Mouse (Mus musculus) embryonic stem cell, embryonic (primary cell): Measurements from ENCODE around the gene Sptssa.
"Not testable (repeated sequence)": the region's sequence is repeated elsewhere in the genome, so short reads cannot be mapped to it uniquely, and the experiment has no call there.

Experiments
- CTCF ChIA-PET, 4 experiments: fragments of 300-600 bp in 2 of 4; fragments of 350-600 bp in 2 of 4; sonication (Branson Sonifier 250); formaldehyde crosslinking; loops; one replicate each; lab custom pipeline; 2022; ENCODE audit warnings: inconsistent platforms in 2 of 4; lab: Charles Lee
- POLR2A ChIA-PET, 4 experiments: fragments of 300-600 bp in 2 of 4; fragments of 350-600 bp in 2 of 4; sonication (Branson Sonifier 250); formaldehyde crosslinking; loops; one replicate each; lab custom pipeline; 2022; ENCODE audit warnings: antibody characterized with exemption in 4 of 4, inconsistent platforms in 1 of 4; lab: Charles Lee

The Sptssa gene

GRCm38 (mm10) chr12:54656396-54657171, at the start of gene Sptssa:
Gene Sptssa (minus strand): TSS chr12:54656573.
- ChIA-PET CTCF (interaction anchor here in 2 of 4 experiments (0.9 to 1.1 kb wide), 3 partner anchors 11 to 19 kb away, joined by 3 to 4 read pairs (median 3); no protein-coding TSS in a partner anchor), POLR2A (interaction anchor here (0.5 to 5.8 kb wide), 32 partner anchors 9 to 455 kb away, joined by 3 to 53 read pairs (median 4); partner anchors contain the start of gene Eapp (in 3 of the 4))

- POLR2A ChIA-PET, result interaction anchor here in 3 of 4 experiments (0.8 to 4.7 kb wide), 11 partner anchors 13 to 383 kb away, joined by 3 to 44 read pairs (median 3); no protein-coding TSS in a partner anchor
- CTCF ChIA-PET, result interaction anchor here in 1 of 4 experiments (0.6 kb wide), 1 partner anchor 508 kb away, joined by 3 read pairs; no protein-coding TSS in a partner anchor
Measured at GRCm38 (mm10) chr12:54699394-54699793, 43.0 kb upstream of the Sptssa start.

GRCm38 (mm10) chr12:54697791-54698250, 41.4 kb upstream of the Sptssa start:
- CTCF ChIA-PET, result no interaction called here
- POLR2A ChIA-PET, result interaction anchor here (0.6 to 5.6 kb wide), 19 partner anchors 11 to 697 kb away, joined by 3 to 53 read pairs (median 4); partner anchors contain the start of genes Sptssa (in 2 of the 4), 2700097O09Rik (in 1 of the 4), Cfl2 (in 1 of the 4) and Srp54a (in 1 of the 4)

GRCm38 (mm10) chr12:54697003-54697597, 40.7 kb upstream of the Sptssa start:
- POLR2A ChIA-PET, result interaction anchor here (0.6 to 5.6 kb wide), 41 partner anchors 10 to 1846 kb away, joined by 3 to 53 read pairs (median 4); partner anchors contain the start of genes Sptssa (in 2 of the 4), Cfl2 (in 1 of the 4) and Gm20403 (in 1 of the 4)

GRCm38 (mm10) chr12:54696242-54697002, 40.0 kb upstream of the Sptssa start:
- CTCF ChIA-PET, result interaction anchor here in 3 of 4 experiments (0.6 to 1.0 kb wide), 4 partner anchors 21 to 267 kb away, joined by 3 to 4 read pairs (median 3); no protein-coding TSS in a partner anchor
- POLR2A ChIA-PET, result interaction anchor here (0.5 to 5.6 kb wide), 81 partner anchors 9 to 1845 kb away, joined by 3 to 53 read pairs (median 4); partner anchors contain the start of genes Sptssa (in 3 of the 4), Brms1l (in 1 of the 4), Cfl2 (in 1 of the 4) and Egln3 (in 1 of the 4)

More at GRCm38 (mm10) chr12:54697003-54697597, 40.7 kb upstream of the Sptssa start:
- CTCF ChIA-PET, result no interaction called here

GRCm38 (mm10) chr12:54695511-54696241, 39.3 kb upstream of the Sptssa start, which contains the start of gene Eapp:
Gene Eapp (minus strand): TSS chr12:54695897.
- ChIA-PET CTCF (interaction anchor here in 3 of 4 experiments (0.6 to 1.0 kb wide), 4 partner anchors 20 to 268 kb away, joined by 3 to 4 read pairs (median 3); no protein-coding TSS in a partner anchor), POLR2A (interaction anchor here (0.5 to 5.6 kb wide), 55 partner anchors 9 to 1804 kb away, joined by 3 to 53 read pairs (median 4); partner anchors contain the start of genes Sptssa (in 3 of the 4), Brms1l (in 1 of the 4), Cfl2 (in 1 of the 4) and Egln3 (in 1 of the 4))

- POLR2A ChIA-PET, result interaction anchor here in 3 of 4 experiments (0.5 to 5.6 kb wide), 33 partner anchors 8 to 676 kb away, joined by 3 to 53 read pairs (median 4); partner anchors contain the start of genes Sptssa (in 3 of the 3) and Egln3 (in 1 of the 3)
Measured at GRCm38 (mm10) chr12:54694847-54695510, 38.6 kb upstream of the Sptssa start.

GRCm38 (mm10) chr12:54689082-54689481, 32.7 kb upstream of the Sptssa start:
- ChIA-PET POLR2A (interaction anchor here in 1 of 4 experiments (0.8 kb wide), 1 partner anchor 34 kb away, joined by 3 read pairs; no protein-coding TSS in a partner anchor), CTCF (no interaction called here)

More at GRCm38 (mm10) chr12:54694847-54695510, 38.6 kb upstream of the Sptssa start:
- CTCF ChIA-PET, result no interaction called here

- ChIA-PET CTCF (interaction anchor here in 2 of 4 experiments (0.5 to 1.1 kb wide), 6 partner anchors 9 to 521 kb away, joined by 3 to 6 read pairs (median 4); no protein-coding TSS in a partner anchor), POLR2A (interaction anchor here in 3 of 4 experiments (0.6 to 1.2 kb wide), 6 partner anchors 12 to 37 kb away, joined by 3 to 8 read pairs (median 4); partner anchors contain the start of gene Eapp (in 2 of the 3))
Measured at GRCm38 (mm10) chr12:54683182-54683581, 26.8 kb upstream of the Sptssa start.

- CTCF ChIA-PET, result interaction anchor here in 1 of 4 experiments (0.6 kb wide), 1 partner anchor 1118 kb away, joined by 3 read pairs; no protein-coding TSS in a partner anchor
- POLR2A ChIA-PET, result interaction anchor here in 3 of 4 experiments (0.6 to 5.2 kb wide), 12 partner anchors 9 to 710 kb away, joined by 3 to 43 read pairs (median 4); partner anchors contain the start of genes Eapp (in 3 of the 3) and Sptssa (in 3 of the 3)
Measured at GRCm38 (mm10) chr12:54676709-54677108, 20.3 kb upstream of the Sptssa start.

GRCm38 (mm10) chr12:54675396-54675795, 19.0 kb upstream of the Sptssa start:
- POLR2A ChIA-PET, result interaction anchor here in 2 of 4 experiments (0.6 to 7.7 kb wide), 4 partner anchors 18 to 31 kb away, joined by 3 to 41 read pairs (median 7); partner anchors contain the start of genes Sptssa (in 2 of the 2) and Eapp (in 1 of the 2)
- CTCF ChIA-PET, result interaction anchor here (0.5 to 1.0 kb wide), 5 partner anchors 19 to 21 kb away, joined by 3 to 4 read pairs (median 3); partner anchors contain the start of genes Eapp (in 2 of the 4) and Sptssa (in 1 of the 4)

- ChIA-PET POLR2A (interaction anchor here in 3 of 4 experiments (0.6 to 7.7 kb wide), 11 partner anchors 9 to 267 kb away, joined by 3 to 41 read pairs (median 4); partner anchors contain the start of genes Eapp (in 1 of the 3) and Sptssa (in 1 of the 3)), CTCF (interaction anchor here in 2 of 4 experiments (0.6 to 1.0 kb wide), 3 partner anchors 12 to 52 kb away, joined by 3 to 20 read pairs (median 6); no protein-coding TSS in a partner anchor)
Measured at GRCm38 (mm10) chr12:54671262-54671661, 14.9 kb upstream of the Sptssa start.

GRCm38 (mm10) chr12:54668141-54668540, 11.8 kb upstream of the Sptssa start:
- ChIA-PET POLR2A (interaction anchor here in 2 of 4 experiments (1.1 to 7.7 kb wide), 4 partner anchors 9 to 27 kb away, joined by 3 to 41 read pairs (median 6); partner anchors contain the start of genes Sptssa (in 2 of the 2) and Eapp (in 1 of the 2)), CTCF (interaction anchor here in 1 of 4 experiments (0.5 kb wide), 1 partner anchor 10 kb away, joined by 5 read pairs; no protein-coding TSS in a partner anchor)

- POLR2A ChIA-PET, result interaction anchor here in 1 of 4 experiments (2.4 kb wide), 1 partner anchor 9 kb away, joined by 11 read pairs; the partner anchor contains the start of gene Sptssa
- CTCF ChIA-PET, result no interaction called here
Measured at GRCm38 (mm10) chr12:54665526-54665925, 9.2 kb upstream of the Sptssa start.

- POLR2A ChIA-PET, CTCF ChIA-PET: not testable (repeated sequence)
Measured at GRCm38 (mm10) chr12:54661470-54661869, 5.1 kb upstream of the Sptssa start.
